Mouse (Mus musculus) MEL (cell line): Measurements from ENCODE around the gene Rpl7l1. TPM values are rescaled to one million over a fixed set of nuclear protein-coding genes. Genes with fewer than 3 reads are reported as not detected.

Source experiments
- DNase-seq: peaks from one replicate; pipeline ENCODE4 v3.0.0; 2011; ENCODE audit warnings: low read depth, low spot score
- H3K27ac ChIP-seq: 2 replicates; pipeline ENCODE4 v1.5.1; 2012; ENCODE audit warnings: low read depth, mild to moderate bottlenecking, control low read depth, low read length, moderate library complexity; ENCODE audit not compliant: control insufficient read depth
- H3K27me3 ChIP-seq, 2 experiments: fragments of 150-350 bp in 1 of 2; sonication (generic) in 1 of 2; 2 replicates each; pipeline ENCODE4 v1.6.1; 2012; ENCODE audit warnings: low read length in 2 of 2, mild to moderate bottlenecking in 2 of 2, improper control_type of control experiment in 1 of 2, moderate library complexity in 1 of 2; ENCODE audit not compliant: insufficient read depth in 2 of 2, control insufficient read depth in 1 of 2
- H3K36me3 ChIP-seq, 2 experiments: 2 replicates each; pipeline ENCODE4 v1.6.1; 2012 to 2014; ENCODE audit warnings: low read length in 2 of 2, improper control_type of control experiment in 1 of 2, inconsistent platforms in 1 of 2, mild to moderate bottlenecking in 1 of 2; ENCODE audit not compliant: insufficient read depth in 2 of 2, control insufficient read depth in 1 of 2
- H3K4me1 ChIP-seq, 2 experiments: fragments of 150-350 bp in 1 of 2; sonication (generic) in 1 of 2; 2 replicates each; pipeline ENCODE4 v1.6.1; 2012; ENCODE audit warnings: low read length in 2 of 2, improper control_type of control experiment in 1 of 2, mild to moderate bottlenecking in 1 of 2; ENCODE audit not compliant: insufficient read depth in 2 of 2, control insufficient read depth in 1 of 2
- H3K4me3 ChIP-seq, 2 experiments: fragments of 150-350 bp in 1 of 2; sonication (generic) in 1 of 2; 2 replicates each; pipeline ENCODE4 v1.5.1; 2012; ENCODE audit warnings: low read depth in 2 of 2, low read length in 2 of 2, mild to moderate bottlenecking in 2 of 2, moderate library complexity in 2 of 2, control low read depth in 1 of 2, improper control_type of control experiment in 1 of 2; ENCODE audit not compliant: control insufficient read depth in 1 of 2, insufficient read depth in 1 of 2
- H3K79me2 ChIP-seq: 2 replicates; pipeline ENCODE4 v1.6.1; 2012; ENCODE audit warnings: mild to moderate bottlenecking, low read length, moderate library complexity; ENCODE audit not compliant: control insufficient read depth, poor library complexity, insufficient read depth
- H3K9ac ChIP-seq: 2 replicates; pipeline ENCODE4 v1.6.1; 2012; ENCODE audit warnings: low read depth, mild to moderate bottlenecking, control low read depth, low read length, moderate library complexity; ENCODE audit not compliant: control insufficient read depth, poor library complexity, severe bottlenecking
- H3K9me3 ChIP-seq: fragments of 150-350 bp; sonication (generic); replicated peaks from 2 replicates; pipeline ENCODE4 v1.6.1; 2012; ENCODE audit warnings: mild to moderate bottlenecking, low read length, improper control_type of control experiment, moderate library complexity; ENCODE audit not compliant: insufficient read depth
- CTCF ChIP-seq, 3 experiments: IDR thresholded peaks in 2 of 3; conservative IDR thresholded peaks in 1 of 3; 2 replicates each; pipeline ENCODE4 v1.5.1; 2011 to 2012; ENCODE audit warnings: low read length in 3 of 3, low read depth in 2 of 3, mild to moderate bottlenecking in 2 of 3, improper control_type of control experiment in 1 of 3, inconsistent platforms in 1 of 3, mixed read lengths in 1 of 3, moderate library complexity in 1 of 3; ENCODE audit not compliant: control insufficient read depth in 1 of 3, insufficient read depth in 1 of 3, poor library complexity in 1 of 3, severe bottlenecking in 1 of 3
- KAT2A ChIP-seq: conservative IDR thresholded peaks from 2 replicates; pipeline ENCODE4 v1.6.1; 2012; ENCODE audit warnings: low read depth, low read length, improper control_type of control experiment, inconsistent platforms
- MAZ ChIP-seq: IDR thresholded peaks from 2 replicates; pipeline ENCODE4 v1.6.1; 2012; ENCODE audit warnings: low read depth, mild to moderate bottlenecking, inconsistent platforms, low read length, improper control_type of control experiment
- MEF2A ChIP-seq: IDR thresholded peaks from 2 replicates; pipeline ENCODE4 v1.6.1; 2014; ENCODE audit warnings: low read depth, mild to moderate bottlenecking, inconsistent platforms, low read length, improper control_type of control experiment; ENCODE audit not compliant: poor library complexity, insufficient replicate concordance, severe bottlenecking; ENCODE audit errors: extremely low read depth
- POLR2AphosphoS5 ChIP-seq: IDR thresholded peaks from 2 replicates; pipeline ENCODE4 v1.6.1; 2012; ENCODE audit warnings: low read depth, borderline replicate concordance, mild to moderate bottlenecking, inconsistent platforms, low read length, moderate library complexity, mixed read lengths
- RAD21 ChIP-seq: IDR thresholded peaks from 2 replicates; pipeline ENCODE4 v1.6.1; 2011; ENCODE audit warnings: mild to moderate bottlenecking, low read depth, low read length, improper control_type of control experiment
- SIN3A ChIP-seq: IDR thresholded peaks from 2 replicates; pipeline ENCODE4 v1.6.1; 2012; ENCODE audit warnings: low read length, improper control_type of control experiment, inconsistent platforms
- SMC3 ChIP-seq: IDR thresholded peaks from 2 replicates; pipeline ENCODE4 v1.6.1; 2011; ENCODE audit warnings: low read depth, low read length, improper control_type of control experiment
- TBP ChIP-seq: IDR thresholded peaks from 2 replicates; pipeline ENCODE4 v1.8.0; 2011; ENCODE audit warnings: low read depth, low read length, improper control_type of control experiment
- USF2 ChIP-seq, 2 experiments: IDR thresholded peaks; 2 replicates each; pipeline ENCODE4 v1.6.1; 2011 to 2012; ENCODE audit warnings: improper control_type of control experiment in 2 of 2, low read length in 2 of 2, borderline replicate concordance in 1 of 2, inconsistent platforms in 1 of 2, low read depth in 1 of 2, mild to moderate bottlenecking in 1 of 2; ENCODE audit not compliant: insufficient read depth in 1 of 2
- ZC3H11A ChIP-seq: IDR thresholded peaks from 2 replicates; pipeline ENCODE4 v1.6.1; 2012; ENCODE audit warnings: low read depth, mild to moderate bottlenecking, inconsistent platforms, low read length, improper control_type of control experiment
- ZNF384 ChIP-seq: IDR thresholded peaks from 2 replicates; pipeline ENCODE4 v1.6.1; 2012; ENCODE audit warnings: low read depth, mild to moderate bottlenecking, inconsistent platforms, low read length, improper control_type of control experiment
- polyA plus RNA-seq, 2 experiments: library from polyadenylated mRNA; stranded (reverse) in 1 of 2; unstranded in 1 of 2; fragments of >175 nt in 1 of 2; fragments of >200 nt in 1 of 2; gene quantifications; 2 replicates each; pipeline versions ENCODE4 v1.2.1 to v1.2.4; 2012; ENCODE audit warnings: low replicate concordance in 2 of 2, low read depth in 1 of 2; ENCODE audit not compliant: insufficient read length in 2 of 2, insufficient read depth in 1 of 2, missing spikeins in 1 of 2
- total RNA-seq: library from RNA; depleted of rRNA; stranded (reverse); fragments of 300-350 nt; gene quantifications from 2 replicates; pipeline ENCODE4 v1.2.3, GENCODE M21; 2012

The Rpl7l1 gene
- total and polyA plus RNA-seq, 3 experiments: 166 to 342 (median 174) TPM

DNA sequence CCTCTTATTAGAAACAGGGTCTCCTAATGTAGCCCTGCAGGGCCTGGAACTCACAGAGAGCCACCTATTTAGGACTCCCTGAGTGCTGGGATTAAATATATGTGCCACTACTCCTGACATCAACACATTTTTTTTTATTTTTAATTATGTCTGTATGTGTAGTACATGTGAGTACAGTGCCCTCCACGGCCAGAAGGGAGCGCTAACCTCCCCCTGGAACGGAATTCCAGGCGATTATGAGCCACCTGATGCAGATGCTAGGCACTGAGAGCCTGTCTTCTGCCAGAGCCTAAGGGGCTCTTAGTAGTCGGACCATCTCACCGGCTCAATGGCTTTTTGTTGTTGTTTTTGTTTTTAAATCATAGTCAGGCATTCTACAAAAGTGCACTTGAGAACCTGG, 54.5 kb downstream of the Rpl7l1 start:
- H3K79me2 ChIP-seq: no peaks in the 10 kb centered on the region
- H3K9me3 ChIP-seq: no peaks in the 10 kb centered on the region
- H3K9ac ChIP-seq: no peak overlapping the region
- no peak overlapping the region for H3K27ac ChIP-seq
- H3K36me3 ChIP-seq: no peaks in the 10 kb centered on the region
- TF ChIP-seq SMC3: peak; percentile 55
- peak; percentile 58; the same call in 1 of the 2 replicates for TF ChIP-seq ZNF384
- peak; percentile 54 to 59 (median 54) for TF ChIP-seq CTCF (IDR thresholded peaks at IDR 0.05 in 2 of 3, conservative IDR thresholded peaks at IDR 0.05 in 1 of 3; ENCODE audit: control insufficient read depth in 1 of 3, insufficient read depth in 1 of 3, low read depth in 2 of 3, low read length in 3 of 3, poor library complexity in 1 of 3, severe bottlenecking in 1 of 3)
- peak; percentile 31 for TF ChIP-seq RAD21
- TF ChIP-seq ZC3H11A: no peak
- no peak for TF ChIP-seq SIN3A
- no peak for TF ChIP-seq MAZ
- TF ChIP-seq, all 39 proteins: peak for 4
- no peaks in the 10 kb centered on the region for H3K4me1 ChIP-seq
- DNase-seq: peak; percentile 41
- no peaks in the 10 kb centered on the region for H3K27me3 ChIP-seq
- H3K4me3 ChIP-seq: no peak overlapping the region

DNA sequence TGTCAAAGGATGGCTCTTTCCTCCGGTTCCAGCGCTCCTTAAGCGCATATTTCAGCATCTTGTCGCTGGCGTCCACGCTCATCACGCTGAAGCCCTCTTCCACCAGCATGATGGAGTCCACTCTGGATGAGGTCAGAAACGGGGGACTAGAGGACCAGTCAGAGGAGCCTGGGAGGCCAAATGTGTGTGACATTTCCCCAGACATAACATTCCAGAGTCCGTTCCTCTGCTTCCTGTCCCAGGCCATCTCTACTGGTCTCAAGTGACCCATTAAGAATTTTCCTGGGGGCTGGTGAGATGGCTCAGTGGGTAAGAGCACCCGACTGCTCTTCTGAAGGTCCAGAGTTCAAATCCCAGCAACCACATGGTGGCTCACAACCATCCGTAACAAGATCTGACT, 55.2 kb downstream of the Rpl7l1 start:
- Histone ChIP-seq H3K9me3 (no peaks in the 10 kb centered on the region), H3K4me3 (no peak overlapping the region)
- TF ChIP-seq SIN3A: no peak
- 0 out of 2 replicates have a peak, but pooled peaks have one; percentile 62 for TF ChIP-seq TBP
- TF ChIP-seq, all 39 proteins: peak for 1
- Histone ChIP-seq H3K4me1 (no peaks in the 10 kb centered on the region), H3K27ac (no peak overlapping the region), H3K79me2 (no peaks in the 10 kb centered on the region), H3K27me3 (no peaks in the 10 kb centered on the region), H3K36me3 (no peaks in the 10 kb centered on the region), H3K9ac (no peak overlapping the region)
- no peak for DNase-seq

DNA sequence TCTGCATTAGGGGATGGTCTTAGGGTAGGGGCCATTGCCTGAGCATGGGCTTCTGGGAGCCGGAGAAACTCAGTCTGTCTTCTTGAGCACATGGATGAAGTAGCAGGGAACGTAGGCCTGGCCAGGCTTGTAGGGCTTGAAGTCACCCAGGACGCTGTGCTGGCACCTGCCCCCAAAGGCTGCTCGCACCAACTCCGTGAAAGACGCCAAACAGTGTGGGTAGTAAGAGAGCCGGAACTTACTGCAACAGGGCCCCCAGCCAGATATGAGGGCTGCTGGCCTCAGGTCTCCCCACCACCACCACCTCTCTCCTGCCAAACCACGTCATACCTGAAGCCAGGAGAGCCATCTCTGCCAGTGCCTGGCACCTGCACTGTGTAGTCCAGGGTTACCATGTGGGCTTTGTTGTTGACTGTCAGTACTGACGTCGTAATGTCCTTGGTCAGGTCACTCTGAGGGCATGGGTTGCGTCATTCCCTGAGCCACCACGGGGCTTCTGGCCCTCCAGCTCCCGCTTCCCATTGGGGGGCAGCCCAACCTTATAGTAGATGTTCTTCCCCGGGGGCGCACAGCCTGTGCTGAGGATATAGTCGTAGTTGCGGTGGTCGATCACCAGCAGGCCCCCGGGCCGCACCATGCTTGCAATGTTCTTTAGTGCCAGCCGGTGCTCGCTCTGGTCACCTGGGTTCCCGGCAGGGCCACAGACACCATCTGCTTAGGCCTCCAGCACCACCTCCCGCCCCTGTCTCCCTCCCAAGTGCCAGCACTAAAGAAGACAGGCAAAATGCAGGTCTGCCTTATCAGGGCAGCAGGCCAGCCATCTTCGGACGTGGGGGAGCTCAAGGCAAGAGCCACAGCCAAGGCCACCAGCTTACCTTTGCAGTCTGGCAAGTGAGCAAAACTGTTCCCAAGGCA, 56.5 kb downstream of the Rpl7l1 start:
- TF ChIP-seq USF2 (IDR thresholded peaks at IDR 0.05; ENCODE audit: borderline replicate concordance in 1 of 2, insufficient read depth in 1 of 2, low read depth in 1 of 2, low read length in 2 of 2): no peak
- no peak for TF ChIP-seq ZC3H11A
- TF ChIP-seq KAT2A: no peak
- no peak for TF ChIP-seq MEF2A
- no peak for TF ChIP-seq POLR2AphosphoS5
- DNase-seq: no peak
- no peak overlapping the region for H3K27ac ChIP-seq
- H3K27me3 ChIP-seq: no peaks in the 10 kb centered on the region
- no peaks in the 10 kb centered on the region for H3K79me2 ChIP-seq
- no peaks in the 10 kb centered on the region for H3K9me3 ChIP-seq
- H3K9ac ChIP-seq: no peak overlapping the region
- no peaks in the 10 kb centered on the region for H3K4me1 ChIP-seq
- H3K36me3 ChIP-seq: no peaks in the 10 kb centered on the region
- H3K4me3 ChIP-seq: no peak overlapping the region
